Mouse (Mus musculus): ENCODE measurements around the gene Stk24. TPM values are rescaled to one million over a fixed set of nuclear protein-coding genes. Genes with fewer than 3 reads are reported as not detected.

The Stk24 gene
- polyA plus RNA-seq, 1 experiment from 2014 or later: 46.3 TPM

DNA sequence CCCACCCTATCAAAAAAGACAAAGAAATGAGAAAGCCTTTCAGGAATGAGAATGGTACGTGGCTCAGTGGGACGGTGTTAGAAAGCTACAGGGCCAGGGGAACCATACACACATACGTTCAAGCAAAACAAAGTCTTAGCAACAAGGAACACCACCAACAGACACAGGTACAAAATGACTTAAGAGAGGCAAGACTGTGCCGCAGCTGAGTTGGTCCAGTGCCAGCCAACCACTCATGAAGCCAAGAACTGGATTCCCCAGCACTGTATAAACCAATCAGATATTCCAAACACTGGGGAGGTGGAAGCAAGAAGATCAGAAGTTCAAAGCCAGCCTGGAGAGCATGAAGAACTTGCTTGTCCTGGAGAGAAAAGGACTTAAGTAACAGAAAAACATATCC, 5.9 kb downstream of the Stk24 start:
- Histone ChIP-seq H3K27me3 (ENCODE audit: control insufficient read depth, insufficient read depth, low read length) (no peaks in the 10 kb centered on the region), H3K9me3 (ENCODE audit: control insufficient read depth, low read depth, low read length) (no peaks in the 10 kb centered on the region), H3K27ac (ENCODE audit: low read length) (no peak overlapping the region), H3K9ac (replicated peaks; ENCODE audit: low read depth, low read length) (no peak overlapping the region), H3K4me1 (ENCODE audit: control insufficient read depth, insufficient read depth, low read length) (peaks cover 46% of the 10 kb centered on the region), H3K4me3 (ENCODE audit: low read depth, low read length) (no peak overlapping the region), H3K36me3 (ENCODE audit: control insufficient read depth, insufficient read depth, low read length) (no peaks in the 10 kb centered on the region; the same call in 1 of the 2 replicates), H3K4me2 (replicated peaks; ENCODE audit: low read depth, low read length) (no peak overlapping the region)
- WGBS: 73% methylated on average over 4 of the region's 4 CpGs
- ATAC-seq (ENCODE audit: insufficient number of reproducible peaks, insufficient read depth, low FRiP score, low read depth): no peak

DNA sequence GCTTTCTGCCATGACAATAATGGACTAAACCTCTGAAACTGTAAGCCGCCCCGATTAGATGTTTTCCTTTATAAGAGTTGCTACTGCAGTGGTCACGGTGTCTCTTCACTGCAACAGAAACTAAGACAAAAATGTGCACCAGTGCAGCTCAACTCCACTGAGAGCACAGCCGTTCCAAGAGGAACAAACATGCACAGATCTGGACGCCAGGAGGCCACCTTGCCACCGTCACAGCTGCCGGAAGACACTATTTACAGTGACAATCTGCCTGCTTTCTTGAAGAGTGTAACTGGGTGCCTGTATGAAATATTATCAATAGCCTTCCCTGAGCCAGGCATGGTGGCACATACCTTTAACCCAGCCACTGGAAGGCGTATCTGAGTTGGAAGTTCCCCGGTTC, 6.8 kb downstream of the Stk24 start:
- no peak for ATAC-seq (ENCODE audit: insufficient number of reproducible peaks, insufficient read depth, low FRiP score, low read depth)
- 88% methylated on average over 9 of the region's 9 CpGs for WGBS
- Histone ChIP-seq H3K27me3 (ENCODE audit: control insufficient read depth, insufficient read depth, low read length) (no peaks in the 10 kb centered on the region), H3K9ac (replicated peaks; ENCODE audit: low read depth, low read length) (no peak overlapping the region), H3K9me3 (ENCODE audit: control insufficient read depth, low read depth, low read length) (no peaks in the 10 kb centered on the region), H3K4me2 (replicated peaks; ENCODE audit: low read depth, low read length) (no peak overlapping the region), H3K36me3 (ENCODE audit: control insufficient read depth, insufficient read depth, low read length) (no peaks in the 10 kb centered on the region; the same call in 1 of the 2 replicates), H3K4me1 (ENCODE audit: control insufficient read depth, insufficient read depth, low read length) (peaks cover 55% of the 10 kb centered on the region), H3K4me3 (ENCODE audit: low read depth, low read length) (no peak overlapping the region), H3K27ac (ENCODE audit: low read length) (no peak overlapping the region)

DNA sequence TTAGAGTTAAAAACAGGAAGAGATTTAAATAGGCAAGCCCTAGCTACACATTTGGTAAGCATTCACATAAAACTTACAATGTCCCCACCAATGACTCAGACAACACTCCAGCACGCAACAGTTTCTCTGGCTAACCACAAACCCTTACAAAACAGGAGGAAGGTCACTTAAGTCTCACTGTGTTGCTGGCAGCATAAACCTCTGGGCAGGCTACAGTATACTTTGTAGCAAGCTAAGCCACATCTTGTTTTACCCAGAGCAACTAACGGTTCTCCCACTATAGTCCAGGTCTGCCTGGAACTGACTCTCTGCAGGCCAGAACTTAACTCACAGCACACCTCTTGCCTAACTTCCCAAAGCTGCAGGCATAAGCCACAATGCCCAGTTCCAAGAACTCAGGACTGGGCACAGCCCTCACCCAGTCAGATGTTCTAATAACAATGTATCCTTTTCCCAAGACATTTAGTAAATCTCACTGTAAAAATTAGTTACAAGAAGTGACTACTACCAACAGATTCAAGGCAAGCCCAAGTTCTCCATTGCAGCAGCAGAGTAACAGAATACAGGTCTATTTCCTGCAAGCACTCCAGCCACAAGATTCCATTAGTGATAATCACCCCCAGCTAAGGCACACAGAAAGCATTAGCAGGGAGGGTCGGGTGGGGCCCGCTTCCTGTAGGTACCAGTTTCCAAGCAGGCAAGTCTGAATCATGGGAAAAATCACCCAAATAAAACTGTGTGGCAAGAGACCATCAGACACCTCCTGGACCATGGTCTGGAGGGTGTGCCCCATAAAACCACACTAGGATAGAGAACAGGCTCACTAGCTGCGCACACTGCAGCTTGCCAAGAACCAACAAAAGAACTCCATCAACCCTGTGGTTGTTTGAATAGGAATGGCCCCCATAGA, 7.6 kb downstream of the Stk24 start:
- H3K36me3 ChIP-seq (ENCODE audit: control insufficient read depth, insufficient read depth, low read length): no peaks in the 10 kb centered on the region; the same call in 1 of the 2 replicates
- H3K4me3 ChIP-seq (ENCODE audit: low read depth, low read length): no peak overlapping the region
- 69% methylated on average over 5 of the region's 5 CpGs for whole genome bisulfite sequencing
- H3K9me3 ChIP-seq (ENCODE audit: control insufficient read depth, low read depth, low read length): no peaks in the 10 kb centered on the region
- peaks cover 61% of the 10 kb centered on the region for H3K4me1 ChIP-seq (ENCODE audit: control insufficient read depth, insufficient read depth, low read length)
- no peak overlapping the region for H3K4me2 ChIP-seq (replicated peaks; ENCODE audit: low read depth, low read length)
- H3K9ac ChIP-seq (replicated peaks; ENCODE audit: low read depth, low read length): no peak overlapping the region
- ATAC-seq (ENCODE audit: insufficient number of reproducible peaks, insufficient read depth, low FRiP score, low read depth): no peak
- no peak overlapping the region; the same call in 1 of the 2 replicates for H3K27ac ChIP-seq (ENCODE audit: low read length)
- H3K27me3 ChIP-seq (ENCODE audit: control insufficient read depth, insufficient read depth, low read length): no peaks in the 10 kb centered on the region

DNA sequence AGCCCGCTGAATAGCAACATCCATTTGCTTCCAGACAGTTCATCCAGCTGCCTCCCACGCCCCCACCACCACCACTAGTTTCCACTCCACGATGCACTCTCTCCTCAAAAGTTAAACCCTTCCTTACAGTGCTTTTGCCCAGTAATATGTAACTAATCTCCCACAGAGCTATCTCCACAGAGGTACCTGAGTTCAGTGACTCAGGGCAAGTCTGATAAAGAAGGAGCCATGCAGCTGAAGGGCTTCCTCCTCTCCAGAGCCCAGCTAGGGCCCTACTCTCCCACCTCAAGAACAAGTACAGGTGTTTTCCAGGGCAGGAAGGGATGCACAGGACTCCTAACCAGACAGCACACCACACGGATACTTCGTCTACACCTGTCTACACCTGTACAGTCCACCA, 10.4 kb downstream of the Stk24 start:
- H3K27me3 ChIP-seq (ENCODE audit: control insufficient read depth, insufficient read depth, low read length): no peaks in the 10 kb centered on the region
- H3K9me3 ChIP-seq (ENCODE audit: control insufficient read depth, low read depth, low read length): no peaks in the 10 kb centered on the region
- peaks cover 63% of the 10 kb centered on the region for H3K4me1 ChIP-seq (ENCODE audit: control insufficient read depth, insufficient read depth, low read length)
- H3K4me2 ChIP-seq (replicated peaks; ENCODE audit: low read depth, low read length): no peak overlapping the region
- H3K36me3 ChIP-seq (ENCODE audit: control insufficient read depth, insufficient read depth, low read length): no peaks in the 10 kb centered on the region
- no peak overlapping the region for H3K4me3 ChIP-seq (ENCODE audit: low read depth, low read length)
- no peak for ATAC-seq (ENCODE audit: insufficient number of reproducible peaks, insufficient read depth, low FRiP score, low read depth)
- H3K27ac ChIP-seq (ENCODE audit: low read length): no peak overlapping the region
- no peak overlapping the region for H3K9ac ChIP-seq (replicated peaks; ENCODE audit: low read depth, low read length)
- 59% methylated on average over 5 of the region's 5 CpGs for WGBS

DNA sequence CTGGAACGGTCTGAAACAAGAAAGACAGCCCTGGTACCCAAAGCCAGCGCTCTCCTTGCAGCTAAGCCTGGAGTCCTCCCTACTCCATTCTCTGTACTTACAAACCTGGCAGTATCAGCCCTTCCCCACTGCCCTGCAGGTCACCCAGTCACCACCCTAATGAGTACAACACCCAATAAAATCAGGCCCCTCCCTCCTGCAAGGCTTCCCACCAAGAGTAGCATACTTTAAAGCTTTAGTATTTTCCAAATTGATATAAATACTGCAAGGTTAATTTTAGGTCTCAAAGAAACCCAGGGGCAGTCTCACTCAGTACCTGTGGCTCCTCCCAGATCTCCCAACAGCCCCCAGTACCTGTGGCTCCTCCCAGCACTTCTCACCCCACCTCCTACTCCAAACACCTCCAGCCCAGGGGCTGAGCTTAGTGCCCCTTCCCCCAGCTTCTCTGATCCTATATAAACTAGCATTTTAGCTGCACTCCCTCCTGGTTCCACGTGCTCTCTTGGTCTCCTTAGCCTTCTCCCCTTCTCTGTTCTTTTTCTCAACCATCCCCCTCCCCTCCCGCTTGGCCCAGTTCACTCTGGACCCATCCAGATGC, 11.6 kb downstream of the Stk24 start:
- Histone ChIP-seq H3K36me3 (ENCODE audit: control insufficient read depth, insufficient read depth, low read length) (no peaks in the 10 kb centered on the region), H3K27me3 (ENCODE audit: control insufficient read depth, insufficient read depth, low read length) (no peaks in the 10 kb centered on the region), H3K4me2 (replicated peaks; ENCODE audit: low read depth, low read length) (no peak overlapping the region), H3K4me1 (ENCODE audit: control insufficient read depth, insufficient read depth, low read length) (peaks cover 54% of the 10 kb centered on the region), H3K4me3 (ENCODE audit: low read depth, low read length) (no peak overlapping the region), H3K27ac (ENCODE audit: low read length) (peak overlapping the region; percentile 44; the same call in 1 of the 2 replicates), H3K9ac (replicated peaks; ENCODE audit: low read depth, low read length) (0 out of 2 replicates have a peak overlapping the region, but pooled peaks have one; percentile 4), H3K9me3 (ENCODE audit: control insufficient read depth, low read depth, low read length) (no peaks in the 10 kb centered on the region)
- no peak; the same call in 1 of the 2 replicates for ATAC-seq (ENCODE audit: insufficient number of reproducible peaks, insufficient read depth, low FRiP score, low read depth)
- WGBS: 45% methylated on average over 4 of the region's 4 CpGs

DNA sequence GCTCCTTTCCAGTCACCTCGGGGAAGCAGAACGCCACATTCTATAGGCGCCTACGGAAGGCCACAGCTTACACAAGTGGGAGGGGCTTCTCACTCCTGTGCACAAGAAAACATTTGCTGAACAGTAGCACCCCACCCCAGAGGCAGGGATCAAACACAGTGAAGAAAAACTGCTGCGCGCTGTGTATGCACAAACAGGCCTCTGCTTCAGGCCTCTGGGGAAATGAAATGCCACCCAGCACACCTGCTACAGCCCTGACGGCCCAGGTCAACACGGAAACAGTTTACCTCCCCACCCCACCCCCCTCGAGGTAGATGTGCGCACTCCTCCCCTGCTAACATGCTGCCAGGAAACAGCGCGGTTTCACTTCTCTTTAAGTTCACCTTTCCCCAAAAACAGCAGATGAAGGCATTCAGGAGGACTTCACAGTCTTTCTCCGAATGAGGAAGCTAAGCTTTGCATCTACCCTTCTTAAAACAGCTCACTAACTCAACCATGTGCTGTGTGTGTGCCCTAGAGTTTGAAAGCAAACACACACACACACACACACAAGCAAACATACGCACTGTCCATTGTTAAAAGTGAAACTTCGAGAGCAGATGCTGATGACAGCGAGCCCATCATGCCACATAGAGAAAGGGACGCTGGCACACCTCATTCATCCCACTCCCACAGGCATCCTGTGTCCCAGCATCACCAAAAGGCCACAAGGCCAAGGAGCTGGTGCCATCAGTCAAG, 13.7 kb downstream of the Stk24 start:
- Histone ChIP-seq H3K9ac (replicated peaks; ENCODE audit: low read depth, low read length) (no peak overlapping the region), H3K27me3 (ENCODE audit: control insufficient read depth, insufficient read depth, low read length) (no peaks in the 10 kb centered on the region), H3K36me3 (ENCODE audit: control insufficient read depth, insufficient read depth, low read length) (no peaks in the 10 kb centered on the region; the same call in 1 of the 2 replicates), H3K4me3 (ENCODE audit: low read depth, low read length) (no peak overlapping the region), H3K9me3 (ENCODE audit: control insufficient read depth, low read depth, low read length) (no peaks in the 10 kb centered on the region), H3K27ac (ENCODE audit: low read length) (peak overlapping the region; percentile 53), H3K4me1 (ENCODE audit: control insufficient read depth, insufficient read depth, low read length) (peaks cover 56% of the 10 kb centered on the region), H3K4me2 (replicated peaks; ENCODE audit: low read depth, low read length) (0 out of 2 replicates have a peak overlapping the region, but pooled peaks have one; percentile 8)
- 61% methylated on average over 17 of the region's 17 CpGs for WGBS
- ATAC-seq (ENCODE audit: insufficient number of reproducible peaks, insufficient read depth, low FRiP score, low read depth): peak; percentile 55

DNA sequence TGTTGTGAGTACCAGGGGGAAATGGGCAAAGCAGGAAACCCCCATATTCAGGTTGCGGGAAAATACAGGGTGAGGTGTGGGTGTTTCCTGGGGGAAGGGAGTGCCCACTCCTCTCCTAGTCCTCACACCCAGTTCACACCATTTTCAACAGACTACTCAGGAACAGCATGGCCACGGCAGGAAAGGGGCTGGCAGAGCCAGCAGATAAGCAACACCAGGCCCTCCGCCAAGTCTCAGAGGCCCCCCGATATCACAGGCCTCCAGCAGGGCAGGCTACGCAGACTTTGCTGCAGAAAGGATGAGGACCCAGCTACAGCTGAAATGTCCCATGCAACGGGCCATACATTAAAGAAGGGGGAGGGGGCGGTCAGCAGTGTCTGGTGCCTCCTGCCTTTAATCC, 14.4 kb downstream of the Stk24 start:
- Histone ChIP-seq H3K4me1 (ENCODE audit: control insufficient read depth, insufficient read depth, low read length) (peaks cover 63% of the 10 kb centered on the region), H3K4me2 (replicated peaks; ENCODE audit: low read depth, low read length) (0 out of 2 replicates have a peak overlapping the region, but pooled peaks have one; percentile 8), H3K9me3 (ENCODE audit: control insufficient read depth, low read depth, low read length) (no peaks in the 10 kb centered on the region), H3K36me3 (ENCODE audit: control insufficient read depth, insufficient read depth, low read length) (no peaks in the 10 kb centered on the region; the same call in 1 of the 2 replicates), H3K27ac (ENCODE audit: low read length) (peak overlapping the region; percentile 53; the same call in 1 of the 2 replicates), H3K4me3 (ENCODE audit: low read depth, low read length) (no peak overlapping the region), H3K27me3 (ENCODE audit: control insufficient read depth, insufficient read depth, low read length) (no peaks in the 10 kb centered on the region), H3K9ac (replicated peaks; ENCODE audit: low read depth, low read length) (no peak overlapping the region)
- ATAC-seq (ENCODE audit: insufficient number of reproducible peaks, insufficient read depth, low FRiP score, low read depth): no peak
- WGBS: 52% methylated on average over 7 of the region's 7 CpGs

DNA sequence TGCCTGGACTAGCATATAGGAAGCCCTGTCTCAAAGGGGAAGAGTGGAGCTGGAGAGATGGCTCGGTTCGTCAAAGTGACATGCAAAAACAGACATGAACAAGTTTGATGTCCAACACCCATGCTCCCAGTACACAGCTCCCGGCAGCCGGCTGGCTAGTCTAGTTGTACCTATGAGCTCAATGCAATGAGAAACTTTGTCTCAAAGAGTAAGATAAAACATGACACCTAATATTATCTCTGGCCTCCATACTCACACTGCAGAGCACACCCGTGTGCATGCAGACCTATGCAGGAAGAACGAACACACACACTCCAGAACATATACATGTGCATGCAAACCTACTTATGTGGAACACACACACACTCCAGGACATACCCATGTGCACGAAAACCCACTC, 15.5 kb downstream of the Stk24 start:
- no peaks in the 10 kb centered on the region for H3K9me3 ChIP-seq (ENCODE audit: control insufficient read depth, low read depth, low read length)
- no peaks in the 10 kb centered on the region for H3K27me3 ChIP-seq (ENCODE audit: control insufficient read depth, insufficient read depth, low read length)
- no peak for ATAC-seq (ENCODE audit: insufficient number of reproducible peaks, insufficient read depth, low FRiP score, low read depth)
- H3K27ac ChIP-seq (ENCODE audit: low read length): no peak overlapping the region
- no peaks in the 10 kb centered on the region; the same call in 1 of the 2 replicates for H3K36me3 ChIP-seq (ENCODE audit: control insufficient read depth, insufficient read depth, low read length)
- H3K4me1 ChIP-seq (ENCODE audit: control insufficient read depth, insufficient read depth, low read length): peaks cover 73% of the 10 kb centered on the region
- no peak overlapping the region for H3K9ac ChIP-seq (replicated peaks; ENCODE audit: low read depth, low read length)
- H3K4me2 ChIP-seq (replicated peaks; ENCODE audit: low read depth, low read length): no peak overlapping the region
- WGBS: 96% methylated on average over 7 of the region's 7 CpGs
- H3K4me3 ChIP-seq (ENCODE audit: low read depth, low read length): no peak overlapping the region
